Mouse (Mus musculus) ovary, adult 18-20 months (tissue): Measurements from ENCODE around the gene Foxp2.

Experiments used
- DNase-seq: peaks from one replicate; pipeline ENCODE4 v3.0.0; 2022; ENCODE audit warnings: low spot score, mixed read lengths

Foxp2 gene

DNA sequence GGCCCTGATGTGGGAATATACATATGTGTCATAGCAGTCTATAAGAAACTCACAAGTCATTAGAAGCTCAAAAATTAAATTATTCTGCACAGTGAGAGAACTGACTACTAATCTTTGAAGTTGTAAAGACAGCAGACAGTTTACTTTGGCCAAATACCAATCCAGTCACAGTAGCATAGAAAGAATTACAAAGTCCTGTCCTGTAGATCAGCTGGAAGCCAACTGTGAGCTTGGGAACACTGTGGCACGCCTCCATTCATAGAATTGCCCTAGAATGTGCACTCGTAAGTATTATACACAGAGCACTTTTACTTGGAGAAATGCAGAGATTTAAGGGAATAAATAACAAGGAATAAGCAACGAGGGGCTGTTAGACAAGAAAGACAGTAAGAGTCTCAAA, 472.5 kb downstream of the Foxp2 start:
- DNase-seq = no peak

- no peak for DNase-seq
These were observed 477.1 kb downstream of the Foxp2 start for GRCm38 (mm10) chr6:15378261-15378660.

DNA sequence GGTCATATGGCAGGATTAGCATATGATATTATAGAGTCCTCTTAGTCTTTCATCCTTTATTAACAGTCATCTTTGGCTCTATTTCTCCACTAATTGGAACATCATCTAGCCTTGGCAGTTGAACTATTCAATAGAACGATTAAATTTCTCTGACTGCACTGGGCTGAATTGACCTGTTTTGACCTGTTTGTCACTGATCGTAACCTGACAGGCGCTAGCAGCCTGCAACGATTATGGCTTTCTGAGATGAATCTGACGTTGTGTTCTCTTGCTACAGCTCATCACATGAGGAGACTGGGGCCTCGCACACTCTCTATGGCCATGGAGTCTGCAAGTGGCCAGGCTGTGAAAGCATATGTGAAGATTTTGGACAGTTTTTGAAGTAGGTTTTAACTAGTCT, 495.3 kb downstream of the Foxp2 start:
- DNase-seq = no peak

GRCm38 (mm10) chr6:15397485-15397884, 496.3 kb downstream of the Foxp2 start:
- no peak for DNase-seq

- no peak for DNase-seq
These were observed 500.0 kb downstream of the Foxp2 start for GRCm38 (mm10) chr6:15401138-15401537.

DNA sequence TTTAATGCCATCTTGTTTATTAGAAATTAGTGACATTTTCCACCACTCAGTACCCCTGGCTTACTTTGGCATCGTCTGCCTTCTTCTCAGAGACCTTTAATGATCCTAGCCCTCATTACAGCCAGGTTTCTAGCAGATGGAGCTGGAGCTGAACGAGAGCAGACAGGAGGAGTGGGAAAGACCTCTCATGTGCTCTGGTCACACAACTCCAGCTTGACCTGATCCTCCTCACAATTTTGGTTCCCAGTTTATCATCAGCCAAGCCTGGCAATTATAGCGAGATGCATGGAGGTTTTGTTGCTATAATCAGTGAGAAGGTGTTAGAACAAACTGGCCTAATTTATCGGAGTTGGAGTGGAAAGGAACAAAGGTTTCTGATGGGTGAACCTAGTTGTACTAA, 500.9 kb downstream of the Foxp2 start:
- no peak for DNase-seq

- no peak for DNase-seq
These were observed 514.0 kb downstream of the Foxp2 start for GRCm38 (mm10) chr6:15415099-15415498.

DNA sequence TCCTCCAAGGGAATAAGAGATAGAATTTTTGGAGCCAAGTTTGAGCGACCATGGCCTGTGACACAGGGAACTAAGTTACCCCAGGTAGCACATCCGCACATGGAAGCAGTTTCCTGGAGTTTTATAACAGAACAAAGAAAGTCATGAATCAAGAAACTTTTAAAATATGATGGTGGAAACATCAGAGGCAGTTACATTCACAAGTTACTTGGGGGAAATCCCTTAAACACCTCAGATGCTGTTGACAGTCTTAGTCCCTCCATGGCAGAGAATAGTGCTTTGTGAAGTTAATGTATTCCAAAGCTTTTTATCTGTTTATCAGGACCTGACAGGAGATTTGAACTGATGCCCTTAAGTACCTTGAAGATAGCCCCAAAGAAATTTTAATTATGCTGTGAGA, 558.6 kb downstream of the Foxp2 start:
- DNase-seq = no peak

DNA sequence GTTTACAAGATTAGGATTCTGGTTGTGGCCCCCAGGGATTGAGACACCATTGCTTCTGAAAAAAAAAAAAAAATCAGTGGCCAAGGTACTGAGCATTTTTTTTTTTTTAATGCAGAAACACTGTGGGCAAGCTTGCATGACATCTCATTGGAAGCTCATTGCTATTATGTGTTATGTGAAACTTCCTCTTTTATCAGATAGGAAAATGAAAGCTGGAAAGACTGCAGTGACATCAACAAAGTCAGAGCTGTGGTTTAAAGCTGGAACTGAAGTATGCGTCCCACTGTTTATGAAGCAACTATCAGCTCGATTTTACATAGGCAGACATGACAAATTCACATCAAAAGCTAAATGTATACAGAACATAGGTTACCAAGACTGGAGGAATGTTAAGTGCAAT, 562.2 kb downstream of the Foxp2 start:
- no peak for DNase-seq

DNA sequence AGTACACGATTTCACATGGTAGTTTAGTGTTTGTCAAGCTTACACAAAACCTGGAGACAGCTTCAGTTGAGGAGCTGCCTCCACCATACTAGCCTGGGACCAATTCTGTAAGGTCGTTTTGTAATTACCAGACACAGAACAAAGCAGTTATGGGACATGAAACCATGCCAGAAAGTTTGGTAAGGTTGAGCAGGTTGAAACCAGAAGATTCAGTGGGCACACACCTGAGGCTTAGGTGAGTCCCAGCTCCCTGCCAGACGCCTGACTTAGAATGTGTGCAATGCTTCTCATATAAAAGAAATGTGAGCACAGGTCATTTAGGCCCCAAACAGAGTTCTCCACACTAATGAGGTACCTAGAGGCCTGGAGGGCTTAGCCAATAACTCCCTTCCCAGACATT, 564.3 kb downstream of the Foxp2 start:
- no peak for DNase-seq

GRCm38 (mm10) chr6:15466634-15467033, 565.5 kb downstream of the Foxp2 start:
- no peak for DNase-seq

- no peak for DNase-seq
These were observed 585.8 kb downstream of the Foxp2 start for GRCm38 (mm10) chr6:15486909-15487308.
